Mouse (Mus musculus) lung, adult 2 months (tissue): ENCODE results near the gene Ppp1r11.

ENCODE experiments used
- CTCF ChIP-seq: fragments of 200-500 bp; IDR thresholded peaks from 2 replicates; pipeline ENCODE4 v1.5.1; 2011; ENCODE audit warnings: mild to moderate bottlenecking, low read length, control low read depth; ENCODE audit not compliant: insufficient read depth
- POLR2A ChIP-seq: fragments of 200-500 bp; IDR thresholded peaks from 2 replicates; pipeline ENCODE4 v1.6.1; 2011; ENCODE audit warnings: low read depth, mild to moderate bottlenecking, control low read depth, low read length, borderline replicate concordance; ENCODE audit errors: extremely low read depth

GRCm38 (mm10) chr17:36970316-36970890 is 18.9 kb upstream of the Ppp1r11 start:
- TF ChIP-seq POLR2A (no peak), CTCF (no peak)
